Mouse (Mus musculus): ENCODE measurements around the gene B3gnt4. TPM values are rescaled to one million over a fixed set of nuclear protein-coding genes. Genes with fewer than 3 reads are reported as not detected.
"Not testable (repeated sequence)": the region's sequence is repeated elsewhere in the genome, so short reads cannot be mapped to it uniquely, and the experiment has no call there.

The B3gnt4 gene
- not detected for total RNA-seq (2022)

DNA sequence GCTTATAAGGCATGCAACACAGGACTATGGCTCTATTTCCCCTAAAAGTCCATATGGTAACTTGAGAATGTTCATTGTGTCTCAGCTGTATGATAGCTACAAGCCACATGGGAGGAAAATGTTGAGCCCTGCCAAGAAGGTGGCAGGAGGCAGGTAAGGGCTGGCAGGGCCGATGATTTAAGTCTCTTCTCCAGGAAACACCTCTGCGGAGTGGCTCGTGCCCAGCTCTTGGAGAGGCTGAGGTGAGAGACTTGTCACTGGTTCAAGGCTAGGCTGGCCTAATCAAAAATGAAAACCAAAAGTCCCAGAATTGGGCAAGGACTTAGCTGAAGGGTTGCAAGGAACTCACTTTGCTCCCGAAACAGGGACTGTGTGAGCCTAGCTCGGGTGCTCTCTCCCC is at the start of gene B3gnt4:
Gene B3gnt4 (plus strand): TSS at position 301 of the 400 bp plus-strand sequence.
- DNase-seq (ENCODE audit: low spot score): no peak

- no peak for DNase-seq (ENCODE audit: low spot score)
Observed at GRCm38 (mm10) chr5:123461420-123461819, 48.8 kb upstream of the B3gnt4 start.

- DNase-seq (ENCODE audit: low spot score): no peak
Observed at GRCm38 (mm10) chr5:123464638-123465037, 45.6 kb upstream of the B3gnt4 start.

DNA sequence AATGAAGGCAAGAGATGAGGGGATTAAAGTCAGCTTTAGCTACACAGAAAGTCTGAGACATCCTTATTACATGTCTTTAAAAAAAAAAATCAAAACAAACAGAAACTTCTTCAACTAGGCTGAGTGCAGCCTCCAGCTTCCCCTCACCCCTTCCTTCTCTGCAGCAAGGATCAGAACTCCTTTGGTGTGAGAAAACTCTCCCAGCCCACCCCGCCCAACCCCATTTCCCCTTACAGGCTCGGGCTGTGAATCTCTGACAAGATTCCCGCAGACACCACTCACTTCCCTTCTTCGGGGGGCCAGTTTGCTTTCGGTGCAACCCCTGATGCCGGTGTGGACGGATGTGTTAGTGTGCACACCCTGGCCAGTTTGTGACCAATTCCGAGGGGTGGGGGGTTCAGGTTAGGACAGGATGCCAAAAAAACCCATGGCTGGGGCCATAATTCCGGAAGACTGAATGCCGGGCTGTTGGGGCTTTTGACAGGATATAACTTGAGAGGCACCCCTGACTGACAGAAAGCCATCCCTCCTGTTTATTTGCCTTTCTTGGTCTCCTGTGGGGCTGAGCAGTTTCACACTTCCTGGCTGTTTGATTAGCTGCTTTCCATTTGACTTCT is 39.4 kb upstream of the B3gnt4 start:
- no peak for DNase-seq (ENCODE audit: low spot score)

DNA sequence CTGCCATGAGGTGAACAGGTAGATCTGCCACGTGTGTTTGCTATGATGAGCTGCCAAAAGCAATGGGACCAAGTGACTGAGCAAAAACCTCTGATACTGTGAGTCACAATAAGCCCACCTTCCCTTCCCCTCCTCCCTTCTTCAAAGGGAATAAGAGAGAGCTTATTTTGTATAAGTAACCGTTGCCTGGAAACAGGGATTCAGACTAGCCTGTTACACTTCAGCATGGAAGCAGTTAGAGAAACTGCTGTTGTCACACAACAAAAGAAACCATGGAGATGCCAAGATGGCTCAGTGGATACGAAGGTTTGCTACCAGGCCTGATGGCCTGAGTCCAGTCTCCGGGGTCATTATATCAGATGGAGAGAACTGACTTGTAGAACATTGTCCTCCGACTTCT is 36.4 kb upstream of the B3gnt4 start:
- no peak for DNase-seq (ENCODE audit: low spot score)

GRCm38 (mm10) chr5:123487659-123488395 is 22.4 kb upstream of the B3gnt4 start:
- no peak for DNase-seq (ENCODE audit: low spot score)

DNA sequence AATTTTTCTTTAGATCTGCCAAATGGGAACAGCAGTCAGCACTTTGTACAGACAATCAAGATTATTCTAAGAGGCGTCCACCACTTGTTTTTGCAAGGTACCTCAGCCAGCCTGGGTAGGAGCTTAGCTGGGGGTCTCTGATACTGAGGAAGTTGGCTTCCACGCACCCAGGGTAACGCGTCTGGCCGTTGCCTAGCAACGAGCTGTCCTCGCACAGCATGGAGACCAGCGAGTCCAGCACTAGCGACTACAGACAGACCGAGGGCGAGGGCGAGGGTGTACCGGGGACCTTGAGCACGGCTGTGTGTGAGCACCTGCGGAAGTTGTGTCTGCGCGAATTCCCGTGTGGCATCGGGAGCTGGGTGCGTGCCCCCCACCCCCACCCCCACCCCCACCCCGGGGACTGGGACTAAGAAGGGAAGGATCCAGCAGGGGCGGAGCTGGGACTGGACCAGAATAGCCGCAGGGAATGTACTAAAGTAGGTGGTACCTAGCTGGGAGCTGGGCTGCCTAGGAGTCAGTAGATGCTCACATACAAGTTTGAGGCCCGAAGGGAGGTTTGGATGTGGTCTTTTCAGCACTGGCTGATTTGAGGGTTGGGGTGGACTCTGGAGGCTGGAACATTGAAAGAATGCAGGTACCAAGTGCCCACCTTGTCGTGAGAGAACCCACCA is 21.0 kb upstream of the B3gnt4 start, which contains the start of the genes Lrrc43 and Il31:
Gene Lrrc43 (plus strand): TSS at position 194 of the 674 bp plus-strand sequence.
Gene Il31 (minus strand): TSS at position 378 of the 674 bp plus-strand sequence.
- no peak for DNase-seq (ENCODE audit: low spot score)

- peak; percentile 56 for DNase-seq (ENCODE audit: low spot score)
Observed at GRCm38 (mm10) chr5:123489935-123490334, 20.3 kb upstream of the B3gnt4 start.

DNA sequence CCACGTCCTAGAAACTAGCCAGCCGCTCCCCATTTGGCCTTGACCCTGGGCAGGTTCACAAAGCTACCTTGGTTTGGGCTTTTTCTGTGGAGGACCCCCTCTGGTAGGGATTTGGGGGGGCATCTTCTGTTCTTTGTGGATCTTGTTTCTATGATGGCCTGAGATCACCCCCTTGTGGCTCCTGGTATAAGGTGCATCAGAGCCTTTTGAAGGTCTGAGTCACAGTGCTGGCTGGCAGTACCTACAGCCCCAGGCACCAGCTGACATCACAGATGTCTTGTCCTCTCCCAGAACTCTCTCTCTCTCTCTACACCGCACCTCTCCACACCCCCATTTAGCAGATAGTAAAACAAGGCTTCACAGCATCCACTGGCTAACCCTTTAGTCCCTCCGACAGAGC is 10.5 kb upstream of the B3gnt4 start:
- DNase-seq (ENCODE audit: low spot score): peak; percentile 17

DNA sequence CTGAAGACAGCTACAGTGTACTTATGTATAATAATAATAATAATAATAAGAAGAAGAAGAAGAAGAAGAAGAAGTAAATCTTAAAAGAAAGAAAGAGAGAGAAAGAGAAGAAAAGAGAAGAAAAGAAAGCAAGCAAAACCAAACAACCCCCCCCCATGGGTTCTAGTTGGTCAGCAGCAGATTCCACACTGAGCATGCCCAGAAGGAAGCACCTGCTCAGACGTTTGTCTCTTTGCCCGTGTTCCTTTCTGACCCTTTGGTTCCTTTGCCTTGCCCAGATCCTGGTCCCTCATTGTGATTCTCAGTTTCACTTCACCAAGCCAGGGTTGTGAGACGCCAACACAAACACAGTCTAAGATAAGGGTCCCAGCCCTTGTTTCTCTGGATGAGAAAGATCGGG is 8.3 kb upstream of the B3gnt4 start:
- no peak for DNase-seq (ENCODE audit: low spot score)

GRCm38 (mm10) chr5:123507936-123508723 is 2.1 kb upstream of the B3gnt4 start:
- peak; percentile 44 for DNase-seq (ENCODE audit: low spot score)

- no peak for DNase-seq (ENCODE audit: low spot score)
Observed at GRCm38 (mm10) chr5:123508921-123509320, 1.3 kb upstream of the B3gnt4 start.

GRCm38 (mm10) chr5:123511426-123511825 is 1.2 kb downstream of the B3gnt4 start:
- not testable (repeated sequence) for DNase-seq (ENCODE audit: low spot score)

DNA sequence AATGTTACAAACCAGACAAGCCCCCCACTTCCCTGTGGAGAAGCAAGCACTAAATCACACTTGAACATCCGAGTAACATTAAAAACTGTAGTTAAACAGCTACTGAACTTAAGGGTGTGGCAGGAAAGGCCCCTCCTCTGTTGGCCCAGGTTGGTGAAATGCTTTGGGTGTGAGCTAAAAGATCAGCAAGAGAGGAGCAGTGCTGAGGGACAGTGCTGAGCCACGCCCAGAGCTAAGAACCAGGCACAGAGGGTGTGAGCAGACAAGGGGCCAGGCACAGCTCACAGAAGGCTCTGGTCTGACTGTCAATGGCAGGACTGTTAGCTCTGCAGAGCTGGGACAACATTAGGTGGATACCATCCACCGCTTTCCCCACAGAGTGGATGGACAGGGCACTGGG is 1.8 kb downstream of the B3gnt4 start:
- DNase-seq (ENCODE audit: low spot score): no peak

DNA sequence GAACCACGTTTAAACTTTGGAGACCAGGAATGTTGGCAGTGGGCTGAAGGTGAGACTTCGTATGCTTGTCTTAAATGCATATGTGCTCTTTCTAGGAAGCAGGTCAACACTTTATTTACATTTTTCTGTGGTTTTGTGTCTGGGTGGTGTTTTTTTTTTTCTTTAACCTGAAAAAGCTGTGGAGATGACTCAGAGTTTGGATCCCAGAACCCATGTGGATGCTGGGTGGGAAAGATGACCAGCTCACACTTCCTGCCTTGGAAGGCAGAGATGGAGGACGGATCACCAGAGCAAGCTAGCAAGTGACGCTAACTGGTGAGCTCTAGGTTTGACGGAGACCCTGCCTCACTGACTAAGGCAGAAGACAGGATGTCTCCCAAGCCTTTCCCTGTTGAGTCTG is 4.6 kb downstream of the B3gnt4 start:
- DNase-seq (ENCODE audit: low spot score): no peak

DNA sequence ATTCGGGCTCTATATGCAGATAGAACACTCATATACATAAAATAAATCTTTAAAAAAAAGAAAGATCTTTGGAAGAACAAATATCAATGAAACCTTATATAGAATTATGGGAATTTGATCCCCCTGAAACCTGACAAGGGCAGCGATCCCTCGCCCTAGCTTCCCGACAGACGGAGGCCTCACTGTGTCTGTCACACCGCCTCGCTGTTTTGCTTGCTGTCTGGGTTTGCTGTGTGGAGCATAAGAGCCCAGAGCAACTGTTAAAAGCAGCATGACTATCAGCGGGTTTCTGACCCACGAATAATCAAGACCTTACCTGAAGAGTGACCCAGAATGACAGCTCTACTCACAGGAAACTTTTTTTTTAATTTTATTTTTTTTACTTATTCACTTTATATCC is 10.4 kb downstream of the B3gnt4 start:
- no peak for DNase-seq (ENCODE audit: low spot score)

- no peak for DNase-seq (ENCODE audit: low spot score)
Observed at GRCm38 (mm10) chr5:123521621-123522020, 11.4 kb downstream of the B3gnt4 start.

- DNase-seq (ENCODE audit: low spot score): no peak
Observed at GRCm38 (mm10) chr5:123522166-123522565, 11.9 kb downstream of the B3gnt4 start.

DNA sequence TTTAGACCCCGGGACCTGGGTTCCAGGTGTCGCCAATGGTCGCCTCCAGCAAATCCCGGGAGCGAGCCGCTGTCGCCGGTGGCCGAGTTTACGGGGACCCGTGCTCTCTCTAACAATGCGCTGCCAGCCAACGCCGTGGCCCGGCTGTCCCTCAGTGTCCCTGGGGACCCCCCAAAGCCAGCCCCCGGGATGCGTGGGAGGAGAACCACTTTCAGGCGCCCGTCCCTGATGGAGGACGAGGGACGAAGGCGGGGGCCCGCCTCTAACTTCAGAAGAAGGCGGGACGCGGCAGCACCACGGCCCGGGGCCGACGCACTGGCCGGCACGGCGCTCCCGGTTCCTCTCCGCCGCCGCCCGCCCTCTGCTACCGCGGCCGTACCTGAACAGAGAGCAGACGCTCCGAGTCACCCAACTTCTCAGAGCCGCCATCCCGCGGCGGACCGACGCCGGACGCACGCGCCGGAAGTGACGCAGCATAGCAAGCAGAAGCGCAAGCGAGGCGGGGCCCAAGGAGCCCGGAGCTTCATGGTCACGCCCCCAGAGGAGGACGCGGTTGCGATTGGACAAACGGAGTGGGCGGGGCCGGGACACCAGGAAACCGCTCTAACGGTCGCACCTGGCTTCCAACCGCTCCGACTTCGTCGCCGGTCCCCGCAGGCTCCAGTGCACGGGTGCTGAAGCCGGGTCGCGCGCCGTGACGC is 13.6 kb downstream of the B3gnt4 start, which contains the start of gene Diablo:
Gene Diablo (minus strand): TSS at position 485 of the 701 bp plus-strand sequence.
- peak; percentile 98 for DNase-seq (ENCODE audit: low spot score)

DNA sequence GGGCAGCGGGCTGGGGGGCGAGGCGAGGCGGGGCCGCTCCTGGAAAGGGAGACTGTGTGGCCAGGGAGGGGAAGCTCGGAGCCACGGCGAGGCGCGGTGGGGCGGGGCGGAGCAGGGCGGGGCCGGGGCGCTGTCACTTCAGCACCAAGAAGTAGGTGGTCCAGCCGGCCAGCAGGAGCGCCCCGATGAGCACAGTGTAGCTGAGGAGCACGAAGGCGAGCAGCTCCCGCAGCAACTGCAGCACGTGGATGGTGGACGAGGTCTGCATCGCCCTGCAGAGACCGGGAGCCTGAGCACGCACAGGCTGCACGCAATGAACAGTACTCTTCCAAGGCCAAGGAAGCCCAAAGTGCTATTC is 14.1 kb downstream of the B3gnt4 start:
- DNase-seq (ENCODE audit: low spot score): no peak

GRCm38 (mm10) chr5:123525281-123525680 is 15.0 kb downstream of the B3gnt4 start, which contains the start of gene Gm49027:
TSS of gene Gm49027 (minus strand) at chr5:123525488.
- DNase-seq (ENCODE audit: low spot score): no peak

Data from heart, adult 8-10 months (tissue).